12 mouse cellular contexts compared by ENCODE assay signal in the genomic region with DNA sequence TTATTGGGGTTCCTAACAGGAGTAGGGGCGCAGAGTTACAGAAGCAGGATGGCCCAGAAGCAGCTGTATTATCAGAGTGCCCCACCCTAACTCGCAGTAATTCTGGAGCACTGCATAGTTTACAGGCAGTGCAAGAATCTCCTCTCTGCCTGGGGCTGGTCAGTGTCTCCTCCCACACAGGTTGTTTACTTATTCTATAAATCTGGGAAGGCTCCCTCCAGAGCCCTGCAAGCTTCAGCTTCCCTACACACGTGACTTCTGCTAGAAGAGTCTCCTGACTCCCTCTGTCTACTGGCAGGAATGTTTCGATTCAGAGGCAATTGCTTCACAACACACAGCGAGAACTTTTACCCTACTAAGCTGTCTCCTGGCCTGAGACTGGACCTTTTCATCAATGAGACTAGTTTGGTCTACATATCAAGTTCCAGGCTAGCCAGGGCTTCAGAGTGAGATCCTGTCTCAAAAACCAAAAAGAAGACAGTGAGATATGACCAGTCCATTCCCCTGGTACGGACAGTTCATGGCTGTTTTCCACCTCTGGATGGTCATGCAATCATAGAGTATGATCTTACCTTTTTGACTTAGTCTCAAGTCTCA. TPM values are rescaled to one million over a fixed set of nuclear protein-coding genes. Genes with fewer than 3 reads are reported as not detected.
A peak's percentile ranks its signal among the peaks of the same experiment; 100 is the strongest.
DNase-seq lines count a peak whose midpoint lies in the region; ATAC-seq and TF ChIP-seq lines count a peak whose summit lies in the region.
"Had no signal": no experiment of that assay in that cellular context is flagged by ENCODE, and none has a peak within 500 bp of the region (broad histone marks: within the 10 kb centered on the region; RNA-seq: fewer than 3 reads in every experiment).

No protein-coding gene starts in this region.

- no peak overlapping the region for H3K27ac ChIP-seq in lung, embryonic 15.5 days
- peak overlapping the region; percentile 65 for H3K27ac ChIP-seq in brown adipose tissue, adult 24 weeks (replicated peaks; ENCODE audit: low read depth, low read length)
- H3K27ac ChIP-seq in kidney, embryonic 16.5 days (ENCODE audit: low read length) = peak overlapping the region; percentile 78
- H3K27ac ChIP-seq in small intestine, adult 2 months (ENCODE audit: insufficient read depth, low read depth, low read length) = peak overlapping the region; percentile 52
- H3K27ac ChIP-seq: heart, adult 2 months; neural tube, embryonic 12.5 days had no signal

- no peak overlapping the region for H3K4me2 ChIP-seq in lung, embryonic 15.5 days
- no peak overlapping the region for H3K4me2 ChIP-seq in kidney, embryonic 16.5 days (replicated peaks; ENCODE audit: low read depth, low read length)
- H3K4me2 ChIP-seq: neural tube, embryonic 12.5 days had no signal

- H3K36me3 ChIP-seq in lung, embryonic 15.5 days = no peaks in the 10 kb centered on the region
- no peaks in the 10 kb centered on the region for H3K36me3 ChIP-seq in kidney, embryonic 16.5 days (ENCODE audit: insufficient read depth, low read length)
- H3K36me3 ChIP-seq in small intestine, adult 2 months (ENCODE audit: control insufficient read depth, insufficient read depth, low read length) = no peaks in the 10 kb centered on the region
- H3K36me3 ChIP-seq: neural tube, embryonic 12.5 days had no signal

- H3K9ac ChIP-seq in lung, embryonic 15.5 days = no peak overlapping the region
- H3K9ac ChIP-seq in kidney, embryonic 16.5 days (replicated peaks; ENCODE audit: low read length) = no peak overlapping the region
- H3K9ac ChIP-seq: neural tube, embryonic 12.5 days had no signal

- no peaks in the 10 kb centered on the region for H3K9me3 ChIP-seq in lung, embryonic 15.5 days
- H3K9me3 ChIP-seq in kidney, embryonic 16.5 days (ENCODE audit: low read length) = no peaks in the 10 kb centered on the region
- H3K9me3 ChIP-seq: neural tube, embryonic 12.5 days had no signal

- TF ChIP-seq POLR2A in lung, adult 2 months (IDR thresholded peaks at IDR 0.05; ENCODE audit: borderline replicate concordance, extremely low read depth, low read depth, low read length) = no peak
- TF ChIP-seq POLR2A in small intestine, adult 2 months (IDR thresholded peaks at IDR 0.05; ENCODE audit: low read depth, low read length) = no peak

- no peak for TF ChIP-seq CTCF in lung, adult 2 months (IDR thresholded peaks at IDR 0.05; ENCODE audit: insufficient read depth, low read length)
- no peak for TF ChIP-seq CTCF in small intestine, adult 2 months (IDR thresholded peaks at IDR 0.05; ENCODE audit: extremely low read depth, insufficient read length, insufficient replicate concordance, low read depth, low read length)

- no peak for DNase-seq in lung, adult 2 months
- no peak for DNase-seq in retina, postnatal 1 day
- DNase-seq in frontal cortex, postnatal 25 days (ENCODE audit: low spot score in 2 of 2) = no peak
- no peak for DNase-seq in Muller cell, postnatal 12 days (ENCODE audit: inconsistent ontology term)
- DNase-seq: cerebellum, adult 8-10 months; heart, adult 2 months; right cerebral cortex, postnatal 25 days had no signal

- no peaks in the 10 kb centered on the region for H3K27me3 ChIP-seq in lung, embryonic 15.5 days
- no peaks in the 10 kb centered on the region for H3K27me3 ChIP-seq in kidney, embryonic 16.5 days (ENCODE audit: insufficient read depth, low read length)
- no peaks in the 10 kb centered on the region for H3K27me3 ChIP-seq in small intestine, adult 2 months (ENCODE audit: control insufficient read depth, insufficient read depth, low read length)
- H3K27me3 ChIP-seq: neural tube, embryonic 12.5 days had no signal

- 37% methylated on average over 6 of the region's 6 CpGs for WGBS in lung, embryonic 15.5 days
- WGBS in lung, adult 2 months = 38% methylated on average over 6 of the region's 6 CpGs
- 35% methylated on average over 6 of the region's 6 CpGs for WGBS in kidney, embryonic 16.5 days
- WGBS in small intestine, adult 2 months = 18% methylated on average over 6 of the region's 6 CpGs

- no peak overlapping the region for H3K4me3 ChIP-seq in lung, embryonic 15.5 days
- H3K4me3 ChIP-seq in lung, adult 2 months (replicated peaks; ENCODE audit: extremely low read depth, low read depth, low read length) = no peak overlapping the region
- no peak overlapping the region for H3K4me3 ChIP-seq in brown adipose tissue, adult 24 weeks (ENCODE audit: insufficient read depth, low read depth, low read length)
- no peak overlapping the region for H3K4me3 ChIP-seq in kidney, embryonic 16.5 days (ENCODE audit: low read length)
- H3K4me3 ChIP-seq in small intestine, adult 2 months (ENCODE audit: low read depth, low read length) = no peak overlapping the region
- H3K4me3 ChIP-seq: heart, adult 2 months; neural tube, embryonic 12.5 days had no signal

- H3K4me1 ChIP-seq in lung, embryonic 15.5 days = peaks cover 16% of the 10 kb centered on the region
- peaks cover 5% of the 10 kb centered on the region for H3K4me1 ChIP-seq in lung, adult 2 months (ENCODE audit: control insufficient read depth, insufficient read depth, low read length)
- peaks cover 3% of the 10 kb centered on the region for H3K4me1 ChIP-seq in brown adipose tissue, adult 24 weeks (ENCODE audit: control insufficient read depth, insufficient read depth, insufficient read length, low read length)
- H3K4me1 ChIP-seq in kidney, embryonic 16.5 days (ENCODE audit: insufficient read depth, low read length) = peaks cover 16% of the 10 kb centered on the region
- H3K4me1 ChIP-seq in small intestine, adult 2 months (ENCODE audit: control insufficient read depth, insufficient read depth, insufficient read length, low read length) = peaks cover 17% of the 10 kb centered on the region
- H3K4me1 ChIP-seq: neural tube, embryonic 12.5 days had no signal

- peak; percentile 81; the same call in 1 of the 2 replicates for ATAC-seq in lung, embryonic 15.5 days (ENCODE audit: borderline replicate concordance, extremely low read depth, low FRiP score, low TSS enrichment)
- ATAC-seq in kidney, embryonic 16.5 days (ENCODE audit: low FRiP score, low TSS enrichment) = peak; percentile 90

RNA-seq across cellular contexts. Expression of gene Rab44, which starts 9.7 kb away (rescaled TPM):
- 0.52 and 1.4 TPM in 2 replicates for polyA plus RNA-seq in lung, embryonic 15.5 days (2015; fragmentation: Nextera tagmentation; extraction: Ambion mirVana)
- polyA plus RNA-seq in lung, adult 2 months (2012; rRNA removed) = 13.0 and 15.7 TPM in 2 replicates
- 0.32 TPM in 1 of 2 replicates, not detected in the other for polyA plus RNA-seq in brown adipose tissue, adult 24 weeks (2012; ENCODE audit: insufficient read depth, insufficient read length, missing spikeins)
- polyA plus RNA-seq in kidney, embryonic 16.5 days (2015; fragmentation: Nextera tagmentation; extraction: Ambion mirVana) = 0.12 and 0.26 TPM in 2 replicates
- polyA plus RNA-seq in small intestine, adult 2 months (2012; rRNA removed) = 0.37 and 2.5 TPM in 2 replicates

RNA-seq across cellular contexts. Expression of gene Cdkn1a, which starts 32.9 kb away (rescaled TPM):
- 28.3 and 30.1 TPM in 2 replicates for polyA plus RNA-seq in lung, embryonic 15.5 days (2015; fragmentation: Nextera tagmentation; extraction: Ambion mirVana)
- polyA plus RNA-seq in lung, adult 2 months (2012; rRNA removed) = 70.3 and 91.5 TPM in 2 replicates
- 36.2 and 74.0 TPM in 2 replicates for polyA plus RNA-seq in brown adipose tissue, adult 24 weeks (2012; ENCODE audit: insufficient read depth, insufficient read length, missing spikeins)
- polyA plus RNA-seq in kidney, embryonic 16.5 days (2015; fragmentation: Nextera tagmentation; extraction: Ambion mirVana) = 74.1 and 81.3 TPM in 2 replicates
- polyA plus RNA-seq in small intestine, adult 2 months (2012; rRNA removed) = 85.1 and 293 TPM in 2 replicates
